Mouse (Mus musculus) ES-E14 (cell line): ENCODE data around the gene Fbln2.

Experiments
- CHD2 ChIP-seq: IDR thresholded peaks from 2 replicates; pipeline ENCODE4 v1.6.1; 2014; ENCODE audit warnings: mild to moderate bottlenecking, low read depth, low read length, inconsistent platforms
- HCFC1 ChIP-seq: IDR thresholded peaks from 2 replicates; pipeline ENCODE4 v1.6.1; 2012; ENCODE audit warnings: low read length, inconsistent platforms, borderline replicate concordance; ENCODE audit not compliant: insufficient read depth
- ZC3H11A ChIP-seq: IDR thresholded peaks from 2 replicates; pipeline ENCODE4 v1.6.1; 2012; ENCODE audit warnings: low read depth, mild to moderate bottlenecking, inconsistent platforms, low read length, borderline replicate concordance
- ZNF384 ChIP-seq: IDR thresholded peaks from 2 replicates; pipeline ENCODE4 v1.6.1; 2012; ENCODE audit warnings: low read depth, low read length, inconsistent platforms

GRCm38 (mm10) chr6:91298828-91299227 lies 86.6 kb downstream of the Fbln2 start:
- no peak for TF ChIP-seq HCFC1
- TF ChIP-seq ZC3H11A = no peak
- TF ChIP-seq CHD2 = no peak
- no peak for TF ChIP-seq ZNF384
